Mouse (Mus musculus) limb, embryonic 12.5 days (tissue): ENCODE results near the gene Pde4d. TPM values are rescaled to one million over a fixed set of nuclear protein-coding genes. Genes with fewer than 3 reads are reported as not detected.

ENCODE experiments used
- ATAC-seq: fragments of 200-750 bp; cut with Nextera tagmentation; 2 replicates; pipeline ENCODE4 v1.8.0; 2017; ENCODE audit warnings: low read depth, moderate TSS enrichment; ENCODE audit not compliant: insufficient number of reproducible peaks, insufficient read depth, low FRiP score, low TSS enrichment
- H3K27ac ChIP-seq: fragments of 300-500 bp; sonication (generic); 2 replicates; pipeline ENCODE4 v1.5.1; 2016; ENCODE audit warnings: mild to moderate bottlenecking, moderate library complexity
- H3K27me3 ChIP-seq: fragments of 300-500 bp; sonication (generic); 2 replicates; pipeline ENCODE4 v1.6.1; 2016; ENCODE audit warnings: mild to moderate bottlenecking, moderate library complexity
- H3K36me3 ChIP-seq: fragments of 300-500 bp; sonication (generic); 2 replicates; pipeline ENCODE4 v1.6.1; 2016; ENCODE audit warnings: mild to moderate bottlenecking, moderate library complexity
- H3K4me1 ChIP-seq: fragments of 300-500 bp; sonication (generic); replicated peaks from 2 replicates; pipeline ENCODE4 v1.6.1; 2016
- H3K4me2 ChIP-seq: fragments of 300-500 bp; sonication (generic); 2 replicates; pipeline ENCODE4 v1.6.1; 2016; ENCODE audit warnings: mild to moderate bottlenecking, moderate library complexity
- H3K4me3 ChIP-seq: fragments of 300-500 bp; sonication (generic); replicated peaks from 2 replicates; pipeline ENCODE4 v1.5.1; 2016; ENCODE audit warnings: mild to moderate bottlenecking
- H3K9ac ChIP-seq: fragments of 300-500 bp; sonication (generic); replicated peaks from 2 replicates; pipeline ENCODE4 v1.6.1; 2016; ENCODE audit warnings: mild to moderate bottlenecking, moderate library complexity
- H3K9me3 ChIP-seq: fragments of 300-500 bp; sonication (generic); 2 replicates; pipeline ENCODE4 v1.6.1; 2016; ENCODE audit warnings: mild to moderate bottlenecking, moderate library complexity
- WGBS: fragments of 180-500 bp; shearing (Covaris S2); methylation state at CpG from one replicate; pipeline ENCODE4 v1.1.7; 2016; 5-methylcytosine and 5-hydroxymethylcytosine counted together
- polyA plus RNA-seq: library from polyadenylated mRNA; unstranded; fragments of >200 nt; fragmentation: Nextera tagmentation; extraction: Ambion mirVana; gene quantifications from 2 replicates; pipeline ENCODE4 v1.2.1, GENCODE M21; 2016

The Pde4d gene
- polyA plus RNA-seq, 1 experiment from 2014 or later, result 23.7 TPM

DNA sequence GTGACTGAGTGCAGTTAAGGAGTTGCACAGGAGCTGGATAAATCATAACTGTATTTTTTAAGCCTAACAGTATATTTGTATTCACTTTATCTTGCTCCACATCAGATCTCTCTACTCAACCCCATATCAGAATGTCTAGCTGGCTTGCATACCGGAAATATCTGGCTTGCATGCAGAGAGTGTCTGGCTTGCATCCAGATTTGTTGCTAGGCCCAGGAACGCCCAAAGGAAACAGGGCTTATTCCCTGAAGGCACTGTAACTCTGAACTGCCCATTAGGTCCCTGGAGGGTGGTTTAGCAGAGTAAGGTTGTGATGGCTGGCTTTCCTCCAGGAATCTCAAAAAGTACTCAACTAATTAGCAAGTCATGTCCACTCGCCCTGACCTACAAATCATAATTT is 464.9 kb downstream of the Pde4d start:
- no peaks in the 10 kb centered on the region for H3K4me1 ChIP-seq
- no peak for ATAC-seq
- H3K4me2 ChIP-seq, result no peak overlapping the region
- H3K36me3 ChIP-seq, result no peaks in the 10 kb centered on the region
- no peak overlapping the region for H3K27ac ChIP-seq
- no peak overlapping the region for H3K4me3 ChIP-seq
- H3K9me3 ChIP-seq, result no peaks in the 10 kb centered on the region
- WGBS, result 63% methylated on average over 3 of the region's 3 CpGs
- H3K27me3 ChIP-seq, result no peaks in the 10 kb centered on the region
- H3K9ac ChIP-seq, result no peak overlapping the region

- Histone ChIP-seq H3K27me3 (no peaks in the 10 kb centered on the region), H3K4me3 (no peak overlapping the region), H3K27ac (no peak overlapping the region), H3K9ac (no peak overlapping the region), H3K4me1 (no peaks in the 10 kb centered on the region), H3K36me3 (no peaks in the 10 kb centered on the region), H3K4me2 (no peak overlapping the region), H3K9me3 (no peaks in the 10 kb centered on the region)
- WGBS, result 62% methylated on average over 4 of the region's 4 CpGs
- ATAC-seq, result no peak
Measured at GRCm38 (mm10) chr13:108921146-108921545, 471.4 kb downstream of the Pde4d start.

DNA sequence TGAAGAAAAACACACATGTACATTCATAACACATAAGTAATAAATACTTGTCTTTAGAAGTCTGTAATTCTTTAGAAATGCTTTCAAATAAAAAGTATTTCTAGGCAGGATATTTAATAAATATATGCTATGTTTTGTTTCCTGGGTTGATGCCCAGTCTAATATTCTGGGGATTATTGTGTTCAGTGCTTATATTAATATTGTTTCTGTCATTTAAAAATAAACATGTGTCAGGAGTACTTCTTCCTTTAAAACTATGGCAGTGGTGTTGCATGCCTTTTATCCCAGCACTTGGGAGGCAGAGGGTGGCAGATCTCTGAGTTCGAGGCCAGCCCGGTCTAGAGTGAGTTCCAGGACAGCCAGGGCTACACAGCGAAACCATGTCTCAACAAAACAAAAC is 485.1 kb downstream of the Pde4d start:
- Histone ChIP-seq H3K4me2 (no peak overlapping the region), H3K4me1 (0 out of 2 replicates have a peak, but pooled peaks cover 3% of the 10 kb centered on the region), H3K9me3 (no peaks in the 10 kb centered on the region), H3K9ac (no peak overlapping the region), H3K36me3 (no peaks in the 10 kb centered on the region), H3K4me3 (no peak overlapping the region), H3K27me3 (no peaks in the 10 kb centered on the region), H3K27ac (no peak overlapping the region)
- 96% methylated on average over 3 of the region's 3 CpGs for WGBS
- ATAC-seq, result no peak

- Histone ChIP-seq H3K27me3 (no peaks in the 10 kb centered on the region), H3K27ac (no peak overlapping the region), H3K4me2 (no peak overlapping the region), H3K4me1 (0 out of 2 replicates have a peak, but pooled peaks cover 3% of the 10 kb centered on the region), H3K4me3 (no peak overlapping the region), H3K36me3 (no peaks in the 10 kb centered on the region), H3K9ac (no peak overlapping the region), H3K9me3 (no peaks in the 10 kb centered on the region)
- no peak for ATAC-seq
- WGBS, result 66% methylated on average over 2 of the region's 2 CpGs
Measured at GRCm38 (mm10) chr13:108937272-108937671, 487.5 kb downstream of the Pde4d start.

- no peak overlapping the region for H3K9ac ChIP-seq
- no peak overlapping the region for H3K27ac ChIP-seq
- H3K4me1 ChIP-seq, result no peaks in the 10 kb centered on the region
- no peaks in the 10 kb centered on the region for H3K36me3 ChIP-seq
- WGBS, result 95% methylated on average over 1 of the region's 1 CpGs
- no peak overlapping the region for H3K4me3 ChIP-seq
- no peaks in the 10 kb centered on the region for H3K9me3 ChIP-seq
- H3K27me3 ChIP-seq, result no peaks in the 10 kb centered on the region
- no peak overlapping the region for H3K4me2 ChIP-seq
- no peak for ATAC-seq
Measured at GRCm38 (mm10) chr13:108952911-108953310, 503.2 kb downstream of the Pde4d start.

DNA sequence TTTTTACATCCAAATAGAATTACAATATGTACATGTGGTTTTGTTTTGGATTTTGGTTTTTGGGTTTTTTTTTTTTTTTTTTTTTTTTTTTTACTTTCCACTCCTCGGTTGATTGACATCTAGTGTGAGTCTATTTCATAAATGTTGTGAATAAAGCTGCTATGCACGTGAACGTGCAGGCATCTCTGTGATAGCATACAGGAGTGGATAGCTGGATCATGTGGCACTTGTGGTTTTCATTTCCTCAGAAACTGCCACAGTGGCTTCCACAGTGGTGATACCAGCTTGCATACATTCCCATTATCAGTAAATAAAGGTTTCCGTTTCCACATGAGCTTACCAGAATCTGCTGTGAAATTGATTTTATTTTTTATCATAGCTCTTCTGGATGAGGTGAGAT is 506.3 kb downstream of the Pde4d start:
- no peaks in the 10 kb centered on the region for H3K4me1 ChIP-seq
- H3K9me3 ChIP-seq, result no peaks in the 10 kb centered on the region
- no peak overlapping the region for H3K4me2 ChIP-seq
- no peak for ATAC-seq
- no peaks in the 10 kb centered on the region for H3K36me3 ChIP-seq
- WGBS, result 84% methylated on average over 4 of the region's 4 CpGs
- no peak overlapping the region for H3K9ac ChIP-seq
- H3K4me3 ChIP-seq, result no peak overlapping the region
- H3K27ac ChIP-seq, result no peak overlapping the region
- H3K27me3 ChIP-seq, result no peaks in the 10 kb centered on the region

- H3K4me2 ChIP-seq, result no peak overlapping the region
- no peak for ATAC-seq
- H3K36me3 ChIP-seq, result no peaks in the 10 kb centered on the region
- no peaks in the 10 kb centered on the region for H3K4me1 ChIP-seq
- no peak overlapping the region for H3K9ac ChIP-seq
- WGBS, result 77% methylated on average over 2 of the region's 2 CpGs
- no peak overlapping the region for H3K4me3 ChIP-seq
- no peak overlapping the region for H3K27ac ChIP-seq
- H3K9me3 ChIP-seq, result no peaks in the 10 kb centered on the region
- no peaks in the 10 kb centered on the region for H3K27me3 ChIP-seq
Measured at GRCm38 (mm10) chr13:108964056-108964455, 514.3 kb downstream of the Pde4d start.

DNA sequence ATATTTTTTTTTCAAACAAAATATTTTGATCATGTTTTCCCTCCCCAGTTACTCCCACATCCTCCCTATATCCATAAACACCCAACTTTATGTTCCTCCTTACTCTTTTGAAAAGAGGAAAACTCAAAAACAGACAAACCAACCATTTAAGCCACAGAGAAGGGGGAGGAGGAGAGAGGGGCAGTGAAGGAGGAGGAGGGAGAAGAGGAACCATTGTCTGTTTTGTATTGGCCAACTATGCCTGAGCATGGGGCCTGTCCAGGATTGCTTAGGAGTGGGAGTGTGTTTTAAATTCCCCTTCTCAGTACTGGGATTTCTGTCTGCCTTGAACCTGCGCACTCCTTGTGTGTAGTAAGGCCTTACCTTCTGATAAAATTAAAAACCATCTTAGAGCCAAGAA is 531.4 kb downstream of the Pde4d start:
- H3K36me3 ChIP-seq, result no peaks in the 10 kb centered on the region
- H3K9ac ChIP-seq, result no peak overlapping the region
- H3K27ac ChIP-seq, result no peak overlapping the region
- ATAC-seq, result no peak
- no peaks in the 10 kb centered on the region for H3K9me3 ChIP-seq
- H3K27me3 ChIP-seq, result no peaks in the 10 kb centered on the region
- H3K4me1 ChIP-seq, result no peaks in the 10 kb centered on the region
- H3K4me2 ChIP-seq, result no peak overlapping the region
- no peak overlapping the region for H3K4me3 ChIP-seq
- WGBS, result 96% methylated on average over 1 of the region's 1 CpGs

DNA sequence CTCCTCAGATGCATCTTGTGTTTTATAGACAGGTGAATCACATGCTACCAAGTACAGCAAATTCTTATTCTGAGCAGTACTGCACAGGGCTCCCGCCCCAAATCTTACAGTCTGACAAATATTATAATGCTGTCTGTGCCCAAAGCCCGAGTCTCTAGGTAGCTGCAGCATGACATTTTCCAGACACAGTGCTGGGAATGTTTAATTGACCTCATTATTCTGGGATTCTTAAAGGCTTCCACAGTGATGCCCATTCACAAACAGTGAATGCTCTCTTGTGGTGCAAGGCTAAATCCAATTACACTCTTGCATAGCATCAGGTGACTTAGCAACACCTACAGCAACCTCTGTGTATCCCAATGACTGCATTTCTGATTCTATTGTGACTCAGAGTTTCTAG is 549.0 kb downstream of the Pde4d start:
- no peak overlapping the region for H3K4me3 ChIP-seq
- H3K27ac ChIP-seq, result no peak overlapping the region
- H3K9me3 ChIP-seq, result no peaks in the 10 kb centered on the region
- WGBS, result 71% methylated on average over 2 of the region's 2 CpGs
- no peaks in the 10 kb centered on the region for H3K4me1 ChIP-seq
- no peak for ATAC-seq
- H3K4me2 ChIP-seq, result no peak overlapping the region
- H3K9ac ChIP-seq, result no peak overlapping the region
- no peaks in the 10 kb centered on the region for H3K36me3 ChIP-seq
- H3K27me3 ChIP-seq, result no peaks in the 10 kb centered on the region

- no peak overlapping the region for H3K4me3 ChIP-seq
- no peak overlapping the region for H3K27ac ChIP-seq
- ATAC-seq, result no peak
- no peaks in the 10 kb centered on the region for H3K27me3 ChIP-seq
- no peak overlapping the region for H3K4me2 ChIP-seq
- no peaks in the 10 kb centered on the region for H3K36me3 ChIP-seq
- 79% methylated on average over 1 of the region's 1 CpGs for WGBS
- H3K4me1 ChIP-seq, result no peaks in the 10 kb centered on the region
- no peaks in the 10 kb centered on the region for H3K9me3 ChIP-seq
- no peak overlapping the region for H3K9ac ChIP-seq
Measured at GRCm38 (mm10) chr13:109024703-109025102, 575.0 kb downstream of the Pde4d start.

DNA sequence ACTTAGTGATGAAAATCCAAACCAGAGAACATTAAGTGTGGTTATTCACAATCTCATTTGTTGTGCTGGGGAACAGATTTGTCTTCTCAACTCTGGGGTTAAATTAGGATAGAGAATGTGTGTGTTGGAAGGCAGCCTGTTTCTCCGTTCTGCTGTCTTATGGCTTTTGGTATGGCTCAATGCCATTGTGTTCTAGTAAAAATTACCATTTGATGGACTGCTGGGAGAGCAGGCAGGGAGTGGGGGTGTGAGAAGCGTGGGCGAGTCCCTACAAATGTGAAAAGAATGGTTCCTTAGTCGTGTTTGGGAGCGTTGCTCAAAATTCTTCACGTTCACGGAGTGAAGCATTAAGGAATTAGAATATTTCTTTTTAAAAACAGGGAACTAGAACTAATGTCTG is 597.4 kb downstream of the Pde4d start:
- Histone ChIP-seq H3K36me3 (no peaks in the 10 kb centered on the region), H3K27ac (no peak overlapping the region), H3K4me3 (no peak overlapping the region), H3K4me2 (no peak overlapping the region), H3K9me3 (no peaks in the 10 kb centered on the region), H3K9ac (no peak overlapping the region), H3K4me1 (peaks cover 3% of the 10 kb centered on the region), H3K27me3 (no peaks in the 10 kb centered on the region)
- ATAC-seq, result no peak
- 82% methylated on average over 7 of the region's 7 CpGs for whole genome bisulfite sequencing

DNA sequence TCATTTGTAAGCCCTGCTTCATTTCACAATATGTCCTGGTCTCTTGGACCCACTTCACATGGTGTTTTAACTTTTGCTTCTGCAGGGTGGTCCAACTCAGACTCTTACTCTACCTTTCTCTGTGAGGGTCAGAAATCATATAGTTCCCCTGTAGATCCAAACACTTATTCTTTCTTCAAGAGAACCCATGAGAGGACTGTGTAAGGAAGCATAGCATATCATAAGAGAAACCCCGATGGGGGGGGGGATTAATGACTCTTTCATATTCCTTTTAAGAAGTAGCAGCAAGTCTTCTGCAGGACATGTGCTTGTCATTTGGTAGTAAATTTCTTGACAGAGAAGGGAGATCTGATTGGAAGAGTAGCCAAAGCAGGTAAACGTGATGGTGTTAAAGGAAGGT is 603.1 kb downstream of the Pde4d start:
- WGBS, result 74% methylated on average over 2 of the region's 2 CpGs
- Histone ChIP-seq H3K9ac (no peak overlapping the region), H3K36me3 (no peaks in the 10 kb centered on the region), H3K9me3 (no peaks in the 10 kb centered on the region), H3K27ac (no peak overlapping the region), H3K4me2 (no peak overlapping the region), H3K4me3 (no peak overlapping the region), H3K27me3 (no peaks in the 10 kb centered on the region), H3K4me1 (no peaks in the 10 kb centered on the region; the same call in 1 of the 2 replicates)
- ATAC-seq, result no peak
